17 mouse cellular contexts compared by ENCODE assay signal in the genomic region with DNA sequence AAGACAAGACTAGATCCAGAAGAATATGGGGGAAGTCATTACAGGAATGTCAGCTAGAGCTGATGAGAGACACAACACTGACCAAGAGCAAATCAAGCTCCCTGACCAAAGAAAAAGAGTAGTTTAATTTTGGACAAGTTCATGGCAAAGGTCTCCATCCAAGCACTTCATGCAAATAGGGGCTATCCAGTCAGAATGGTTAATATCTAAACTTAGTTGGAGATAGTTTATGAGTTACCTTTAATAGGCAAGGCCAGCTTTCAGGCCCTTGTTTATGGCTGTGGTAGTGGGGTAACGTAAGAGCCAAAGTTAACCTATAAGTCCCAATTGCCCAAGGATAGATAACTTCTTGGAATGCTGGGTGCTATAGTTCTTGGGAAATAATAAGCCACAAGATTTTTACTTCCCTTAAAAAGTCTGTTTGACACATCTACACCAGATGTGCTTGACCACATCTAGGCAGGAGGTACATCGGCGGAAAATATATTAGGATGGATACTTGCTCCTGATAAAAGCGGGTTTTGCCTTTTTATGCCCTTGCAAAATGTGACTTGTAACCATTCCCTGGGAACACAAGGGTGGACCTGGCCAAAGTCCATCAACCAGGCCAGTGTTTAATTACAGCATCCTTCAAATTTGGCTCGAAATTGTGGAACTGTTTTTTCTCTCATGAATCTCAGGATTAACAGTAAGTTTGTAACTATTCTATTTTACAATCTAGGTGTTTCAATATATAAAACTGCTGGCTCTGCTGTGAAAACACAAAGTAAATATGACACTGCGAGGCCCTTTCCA.
DNase-seq lines count a peak whose midpoint lies in the region; ATAC-seq and TF ChIP-seq lines count a peak whose summit lies in the region.
"Had no signal": no experiment of that assay in that cellular context is flagged by ENCODE, and none has a peak within 500 bp of the region (broad histone marks: within the 10 kb centered on the region; RNA-seq: fewer than 3 reads in every experiment).

No protein-coding gene starts in this region.

- no peak overlapping the region for H3K4me2 ChIP-seq in midbrain, embryonic 16.5 days (ENCODE audit: low read length)
- H3K4me2 ChIP-seq: heart, embryonic 11.5 days; limb, embryonic 15.5 days had no signal

- TF ChIP-seq CTCF in cerebellum, adult 2 months (IDR thresholded peaks at IDR 0.05; ENCODE audit: borderline replicate concordance, insufficient read depth, low read depth, low read length): no peak

- no peaks in the 10 kb centered on the region for H3K27me3 ChIP-seq in cerebellum, adult 2 months (ENCODE audit: control insufficient read depth, insufficient read depth, low read length)
- H3K27me3 ChIP-seq in midbrain, embryonic 16.5 days (ENCODE audit: control insufficient read depth, insufficient read depth, low read depth, low read length): no peaks in the 10 kb centered on the region
- H3K27me3 ChIP-seq: limb, embryonic 15.5 days had no signal

- no peaks in the 10 kb centered on the region for H3K36me3 ChIP-seq in midbrain, embryonic 16.5 days (ENCODE audit: control insufficient read depth, insufficient read depth, low read length)
- H3K36me3 ChIP-seq: limb, embryonic 15.5 days had no signal

- H3K27ac ChIP-seq in cerebellum, adult 2 months (ENCODE audit: insufficient read depth, low read length): no peak overlapping the region
- H3K27ac ChIP-seq in midbrain, embryonic 16.5 days (ENCODE audit: low read length): no peak overlapping the region
- H3K27ac ChIP-seq: gastrocnemius, adult 2 months; limb, embryonic 15.5 days; stomach, postnatal 0 days had no signal

- H3K4me1 ChIP-seq in cerebellum, adult 2 months (ENCODE audit: control insufficient read depth, insufficient read depth, low read length): peaks cover 19% of the 10 kb centered on the region
- no peaks in the 10 kb centered on the region for H3K4me1 ChIP-seq in midbrain, embryonic 16.5 days (ENCODE audit: control insufficient read depth, insufficient read depth, low read length)
- H3K4me1 ChIP-seq: limb, embryonic 15.5 days had no signal

- H3K9me3 ChIP-seq in midbrain, embryonic 16.5 days (replicated peaks; ENCODE audit: control insufficient read depth, low read length, poor library complexity, severe bottlenecking): no peaks in the 10 kb centered on the region
- H3K9me3 ChIP-seq: limb, embryonic 15.5 days had no signal

- 64% methylated on average over 6 of the region's 6 CpGs for WGBS in cerebellum, adult 2 months
- 96% methylated on average over 6 of the region's 6 CpGs for WGBS in midbrain, embryonic 16.5 days

- no peak overlapping the region for H3K9ac ChIP-seq in midbrain, embryonic 16.5 days (ENCODE audit: low read depth, low read length)
- H3K9ac ChIP-seq: limb, embryonic 15.5 days had no signal

- no peak for TF ChIP-seq POLR2A in cerebellum, adult 2 months (IDR thresholded peaks at IDR 0.05; ENCODE audit: borderline replicate concordance, insufficient read depth, low read length)

- DNase-seq in kidney, adult 18-20 months: peak; percentile 19
- DNase-seq in kidney, postnatal 14 days: no peak
- DNase-seq in cerebellum, adult 2 months: peak; percentile 43 to 61
- DNase-seq in kidney, postnatal 36 days: peak; percentile 34 to 67
- no peak for DNase-seq in layer of hippocampus, adult 9-11 months
- DNase-seq: adrenal gland, postnatal 36 days; B cell, adult 2 months; gastrocnemius, adult 2 months; heart, postnatal 10 days; layer of hippocampus, postnatal 36 days; lung, postnatal 14 days; right cerebral cortex, adult 18-20 months had no signal

- H3K4me3 ChIP-seq in cerebellum, adult 2 months (replicated peaks; ENCODE audit: insufficient read depth, low read depth, low read length): no peak overlapping the region
- H3K4me3 ChIP-seq in midbrain, embryonic 16.5 days (ENCODE audit: low read depth, low read length): no peak overlapping the region
- H3K4me3 ChIP-seq: gastrocnemius, adult 2 months; limb, embryonic 15.5 days had no signal

- 0 out of 2 replicates have a peak, but pooled peaks have one; percentile 12 for ATAC-seq in common myeloid progenitor, adult 5-6 weeks (replicated peaks; ENCODE audit: low read depth, poor library complexity, severe bottlenecking)
- no peak for ATAC-seq in midbrain, embryonic 16.5 days

Comparison
In these comparisons a context has a peak if more than half of its experiments do, and no peak if none do; other contexts are left out.
1. DNase-seq: peak in kidney, adult 18-20 months (single experiment), cerebellum, adult 2 months (2 of 2) and kidney, postnatal 36 days (2 of 2); none in kidney, postnatal 14 days (single experiment) and layer of hippocampus, adult 9-11 months (single experiment).